Mouse (Mus musculus): ENCODE measurements around the gene Zfp202. TPM values are rescaled to one million over a fixed set of nuclear protein-coding genes. Genes with fewer than 3 reads are reported as not detected.
"Not testable (repeated sequence)": the region's sequence is repeated elsewhere in the genome, so short reads cannot be mapped to it uniquely, and the experiment has no call there.

Zfp202 gene
- polyA plus RNA-seq (2016; fragmentation: Nextera tagmentation; extraction: Ambion mirVana): 4.6 and 5.9 TPM in 2 replicates

DNA sequence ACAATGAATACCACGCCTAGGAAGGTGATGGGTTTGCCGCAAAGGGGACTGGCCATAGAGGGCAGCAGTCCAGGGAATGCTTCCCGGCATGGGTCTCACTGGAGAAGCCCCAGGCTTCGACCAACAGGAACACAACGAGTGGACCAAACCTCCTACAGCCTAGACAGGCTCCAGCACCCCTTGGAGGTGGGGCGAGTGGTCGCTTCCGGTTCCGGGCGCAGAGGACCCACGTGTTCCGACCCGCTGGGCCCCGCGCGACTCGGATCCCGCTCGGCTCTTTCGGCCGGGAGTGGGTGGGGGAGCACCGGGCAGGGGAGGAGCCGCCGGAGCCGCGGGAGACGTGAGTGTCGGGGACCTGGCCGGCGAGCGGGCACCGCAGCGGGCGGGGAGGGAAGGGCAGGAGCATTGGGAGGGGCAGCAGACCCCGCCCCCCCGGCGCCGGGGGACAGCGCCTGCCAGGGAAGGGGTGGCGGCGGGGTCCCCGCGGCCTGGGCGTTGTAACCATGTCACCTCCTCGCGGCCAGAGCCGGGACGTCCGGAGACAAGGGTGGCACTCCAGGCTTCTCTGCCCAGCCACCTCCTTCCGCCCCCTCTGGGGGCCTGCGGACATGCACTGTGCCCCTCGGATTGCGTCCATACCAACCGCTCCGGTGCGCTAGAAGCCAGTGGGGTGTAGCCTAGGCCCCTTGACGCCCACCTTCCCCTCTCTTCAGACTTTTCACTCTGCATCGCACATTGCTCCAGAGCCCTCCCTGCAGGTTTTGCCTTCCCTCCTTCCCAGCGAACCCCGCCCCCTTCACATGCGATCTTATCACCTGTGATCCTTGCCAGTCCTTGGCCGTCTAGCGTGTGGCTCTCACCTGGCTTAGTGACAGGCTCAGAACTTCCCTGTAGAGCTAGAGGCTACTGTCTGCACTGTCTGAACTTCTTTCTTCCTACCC lies at the start of gene Zfp202:
Zfp202 (plus strand) TSS at position 219 of the 941 bp plus-strand sequence.
- Histone ChIP-seq H3K36me3 (no peaks in the 10 kb centered on the region), H3K9me3 (no peaks in the 10 kb centered on the region), H3K4me3 (peak within 1 kb of the TSS; percentile 88), H3K27me3 (ENCODE audit: insufficient read depth, poor library complexity, severe bottlenecking) (no peaks in the 10 kb centered on the region), H3K27ac (peak within 1 kb of the TSS; percentile 94), H3K4me1 (peaks cover 20% of the 10 kb centered on the region)
- 1% methylated on average over 61 of the region's 63 CpGs for WGBS
- peak; percentile 95 for DNase-seq (ENCODE audit: low spot score)

DNA sequence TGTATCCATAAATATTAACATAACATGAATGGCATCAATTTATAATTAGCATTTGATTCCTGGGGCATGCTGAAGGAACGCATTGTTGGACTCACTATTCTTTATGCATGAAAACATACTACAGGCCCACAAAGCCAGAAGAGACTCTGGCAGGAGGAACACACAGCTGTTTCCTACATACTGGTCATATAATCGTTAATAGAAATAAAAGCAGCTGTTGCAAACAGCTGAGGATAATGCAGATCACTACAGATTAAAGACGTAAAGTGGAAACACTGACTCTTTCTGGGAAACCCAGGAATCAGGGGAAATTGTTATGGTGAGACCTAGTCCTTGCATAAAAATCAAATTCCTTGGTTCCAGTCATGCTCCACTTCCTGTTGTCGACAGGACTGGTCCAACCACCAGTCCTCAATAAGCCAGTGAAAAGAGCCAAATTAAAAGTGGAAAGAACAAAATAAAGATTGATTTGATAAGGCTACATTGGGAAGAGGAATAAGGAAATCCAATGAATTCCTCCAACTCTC lies 36.9 kb upstream of the Zfp202 start:
- H3K4me1 ChIP-seq: no peaks in the 10 kb centered on the region
- H3K9me3 ChIP-seq: no peaks in the 10 kb centered on the region
- H3K4me3 ChIP-seq: no peak overlapping the region
- no peak for DNase-seq (ENCODE audit: low spot score)
- WGBS: 70% methylated on average over 4 of the region's 4 CpGs
- no peaks in the 10 kb centered on the region for H3K27me3 ChIP-seq (ENCODE audit: insufficient read depth, poor library complexity, severe bottlenecking)
- no peaks in the 10 kb centered on the region for H3K36me3 ChIP-seq
- H3K27ac ChIP-seq: no peak overlapping the region

DNA sequence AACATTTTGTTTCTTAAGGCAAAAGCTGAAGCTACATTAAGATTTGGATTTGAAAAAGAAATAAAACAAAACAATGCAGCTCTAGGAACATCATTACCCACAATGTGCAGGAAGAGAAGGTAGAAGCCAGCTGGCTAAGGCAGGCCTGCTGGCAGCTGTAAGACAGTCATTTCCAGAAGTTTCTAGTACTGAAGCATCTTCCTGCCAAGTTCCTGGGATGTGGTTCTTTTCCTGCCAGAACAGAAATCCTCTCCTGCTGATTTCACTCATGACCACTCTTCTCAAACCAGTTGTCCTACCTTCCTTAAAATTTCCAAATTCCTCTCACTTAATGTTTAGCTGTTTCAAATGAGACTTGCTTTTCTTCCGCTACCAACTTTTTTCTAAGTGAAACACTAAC lies 25.7 kb upstream of the Zfp202 start:
- H3K27me3 ChIP-seq (ENCODE audit: insufficient read depth, poor library complexity, severe bottlenecking): no peaks in the 10 kb centered on the region
- WGBS: 92% methylated on average over 1 of the region's 1 CpGs
- H3K4me3 ChIP-seq: no peak overlapping the region
- no peaks in the 10 kb centered on the region for H3K9me3 ChIP-seq
- no peak for DNase-seq (ENCODE audit: low spot score)
- H3K27ac ChIP-seq: no peak overlapping the region
- no peaks in the 10 kb centered on the region for H3K4me1 ChIP-seq
- H3K36me3 ChIP-seq: no peaks in the 10 kb centered on the region

DNA sequence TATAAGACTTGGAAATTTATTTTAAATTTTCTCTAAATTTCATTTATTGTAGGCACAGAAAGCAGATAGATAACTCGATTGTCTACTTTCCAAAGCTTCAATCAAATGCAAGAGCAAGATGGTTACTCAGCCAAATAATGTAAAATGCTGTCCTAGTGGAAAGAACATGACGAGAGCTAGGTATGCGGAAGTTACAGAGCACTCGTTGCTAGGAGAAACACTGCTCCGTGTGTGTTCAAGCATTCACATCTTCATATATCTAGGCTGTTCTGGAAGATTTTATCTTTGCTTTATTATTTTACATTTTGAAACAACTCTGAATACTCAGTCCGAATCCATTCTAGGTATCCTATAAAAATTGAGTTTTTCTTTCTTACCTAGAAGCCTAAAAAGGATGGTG lies 15.1 kb upstream of the Zfp202 start:
- Histone ChIP-seq H3K9me3 (no peaks in the 10 kb centered on the region), H3K4me3 (no peak overlapping the region)

DNA sequence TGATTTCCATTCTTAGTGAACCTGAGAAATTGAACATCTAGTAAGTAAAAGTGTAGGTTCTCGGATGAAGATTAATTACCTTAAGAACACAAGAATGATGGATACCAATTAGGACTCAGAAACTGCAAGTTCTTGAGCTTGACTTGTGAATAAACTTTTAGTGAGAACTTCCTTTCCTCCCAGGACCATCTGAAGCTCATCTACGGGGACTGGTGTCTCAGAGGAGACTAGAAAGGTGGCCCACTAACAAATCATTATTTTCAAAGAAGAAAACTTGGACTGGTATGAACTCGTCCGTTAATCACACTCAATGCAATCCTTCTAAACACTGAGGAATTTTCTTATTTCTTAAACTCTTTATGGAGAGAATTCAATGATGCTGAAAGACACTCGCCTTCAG lies 11.5 kb upstream of the Zfp202 start, which contains the start of gene Olfr986:
Olfr986 (plus strand) TSS at position 301 of the 400 bp plus-strand sequence.
- H3K27me3 ChIP-seq (ENCODE audit: insufficient read depth, poor library complexity, severe bottlenecking): no peaks in the 10 kb centered on the region
- DNase-seq (ENCODE audit: low spot score): no peak
- no peaks in the 10 kb centered on the region for H3K4me1 ChIP-seq
- 88% methylated on average over 5 of the region's 5 CpGs for WGBS
- H3K4me3 ChIP-seq: no peak within 1 kb of the TSS
- no peaks in the 10 kb centered on the region for H3K36me3 ChIP-seq
- no peak within 1 kb of the TSS for H3K27ac ChIP-seq
- H3K9me3 ChIP-seq: no peaks in the 10 kb centered on the region

More for the DNA sequence above, 15.1 kb upstream of the Zfp202 start:
- Histone ChIP-seq H3K4me1 (no peaks in the 10 kb centered on the region), H3K27ac (no peak overlapping the region), H3K36me3 (no peaks in the 10 kb centered on the region), H3K27me3 (ENCODE audit: insufficient read depth, poor library complexity, severe bottlenecking) (no peaks in the 10 kb centered on the region)
- WGBS: 83% methylated on average over 6 of the region's 6 CpGs
- DNase-seq (ENCODE audit: low spot score): no peak

DNA sequence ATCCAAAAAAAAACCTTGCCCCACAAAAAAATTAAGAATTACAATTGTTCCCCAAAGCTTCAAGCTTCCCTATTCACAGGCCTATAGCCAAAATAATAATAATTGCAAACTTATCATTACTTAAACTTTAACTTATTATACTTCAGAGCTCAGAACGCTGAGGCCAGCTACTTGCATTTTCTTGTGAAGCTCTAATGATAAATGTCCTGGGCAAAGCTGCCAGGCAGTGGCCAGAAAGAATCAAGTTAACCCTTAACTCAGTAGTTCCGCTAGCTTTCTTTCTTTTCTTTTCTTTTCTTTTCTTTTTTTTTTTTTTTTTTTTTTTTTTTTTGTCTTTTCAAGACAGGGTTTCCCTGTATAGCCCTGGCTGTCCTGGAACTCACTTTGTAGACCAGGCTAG lies 7.0 kb upstream of the Zfp202 start:
- H3K4me1 ChIP-seq; H3K27me3 ChIP-seq (ENCODE audit: insufficient read depth, poor library complexity, severe bottlenecking); H3K27ac ChIP-seq; H3K36me3 ChIP-seq; H3K4me3 ChIP-seq; H3K9me3 ChIP-seq; DNase-seq (ENCODE audit: low spot score): not testable (repeated sequence)
- WGBS: 83% methylated on average over 2 of the region's 2 CpGs

DNA sequence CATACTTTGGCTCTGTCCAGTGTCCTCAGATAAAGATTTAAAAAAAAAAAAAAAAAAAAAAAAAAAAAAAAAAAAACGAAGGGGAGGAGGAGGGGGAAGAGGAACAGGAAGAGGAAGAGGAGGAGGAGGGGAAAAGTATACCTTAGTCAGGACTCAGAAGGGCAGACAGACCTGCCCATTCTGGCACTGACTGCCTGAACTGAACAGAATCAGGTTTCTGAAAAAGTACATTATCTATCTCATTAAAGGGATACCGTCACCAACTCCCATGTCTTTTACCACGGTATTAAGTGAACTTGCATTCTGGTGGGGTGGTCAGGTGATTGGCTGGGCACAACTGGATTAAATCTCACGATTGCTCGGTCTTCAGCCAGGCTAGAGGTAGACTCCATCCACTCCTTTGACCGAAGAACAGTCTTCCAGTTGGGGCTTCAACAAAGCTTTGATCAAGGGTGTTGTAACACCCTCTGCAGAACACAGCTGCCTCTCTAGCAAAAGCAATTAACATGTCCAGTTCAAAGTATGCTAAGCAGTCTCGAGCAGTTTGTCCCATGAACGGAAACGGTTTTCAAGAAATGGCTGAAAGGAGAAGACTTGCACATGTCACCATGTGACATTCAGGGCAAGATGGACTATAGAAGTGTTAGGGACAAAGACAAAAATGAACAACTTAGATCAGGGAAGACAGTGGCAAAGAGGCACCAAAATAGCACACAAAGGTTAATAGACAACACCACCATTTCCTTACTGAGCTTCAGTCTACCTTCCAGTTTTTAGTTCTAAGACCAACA lies 835 bp upstream of the Zfp202 start:
- Histone ChIP-seq H3K27ac (peak overlapping the region; percentile 94), H3K4me1 (peaks cover 20% of the 10 kb centered on the region), H3K4me3 (peak overlapping the region; percentile 88), H3K9me3 (no peaks in the 10 kb centered on the region), H3K36me3 (no peaks in the 10 kb centered on the region), H3K27me3 (ENCODE audit: insufficient read depth, poor library complexity, severe bottlenecking) (no peaks in the 10 kb centered on the region)
- DNase-seq (ENCODE audit: low spot score): no peak
- WGBS: 91% methylated on average over 8 of the region's 9 CpGs

DNA sequence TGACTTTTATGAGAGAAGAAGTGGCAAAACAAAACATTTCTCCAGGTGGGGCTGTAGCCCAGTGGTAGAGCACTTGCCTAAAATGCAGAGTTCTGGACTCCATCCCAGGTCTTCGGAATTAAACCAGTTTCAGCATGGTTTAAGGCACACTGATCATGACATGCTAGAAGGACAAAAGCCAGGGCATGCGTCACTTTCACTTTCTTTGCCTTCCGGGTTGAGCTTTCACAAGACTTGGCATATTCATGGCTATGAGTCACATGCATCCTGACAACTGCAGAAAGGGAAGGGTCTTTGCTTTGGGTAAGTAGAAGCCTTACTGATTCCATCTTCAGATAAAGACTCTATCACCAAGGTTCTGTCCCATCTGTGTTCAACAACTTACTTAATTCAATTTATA lies 3.9 kb downstream of the Zfp202 start:
- no peak for DNase-seq (ENCODE audit: low spot score)
- 84% methylated on average over 3 of the region's 3 CpGs for WGBS

DNA sequence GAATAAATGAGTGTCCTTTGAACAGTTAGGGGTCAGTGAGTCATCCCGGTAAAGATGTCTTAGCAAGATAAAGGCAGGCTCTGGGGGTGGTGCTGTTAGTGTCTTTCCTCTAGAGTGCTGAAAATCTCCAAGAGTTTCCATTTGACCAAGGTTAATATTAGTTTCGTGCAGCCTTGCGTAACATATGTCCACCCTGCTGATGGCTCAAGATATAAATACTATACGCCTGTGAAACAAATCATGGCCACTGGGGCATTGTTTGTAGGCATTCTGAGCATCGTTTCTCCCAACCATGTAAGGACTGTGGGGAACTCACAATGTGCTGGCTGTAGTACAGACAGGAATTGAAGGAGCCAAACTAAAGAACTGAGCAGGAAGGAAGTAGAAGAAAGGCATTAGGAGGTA lies 14.4 kb downstream of the Zfp202 start:
- Histone ChIP-seq H3K27me3 (ENCODE audit: insufficient read depth, poor library complexity, severe bottlenecking) (no peaks in the 10 kb centered on the region), H3K36me3 (peaks cover 43% of the 10 kb centered on the region), H3K9me3 (no peaks in the 10 kb centered on the region), H3K27ac (no peak overlapping the region), H3K4me3 (no peak overlapping the region), H3K4me1 (no peaks in the 10 kb centered on the region)
- DNase-seq (ENCODE audit: low spot score): no peak
- 68% methylated on average over 5 of the region's 5 CpGs for WGBS

More for the DNA sequence above, 3.9 kb downstream of the Zfp202 start:
- H3K9me3 ChIP-seq: no peaks in the 10 kb centered on the region
- H3K36me3 ChIP-seq: no peaks in the 10 kb centered on the region
- H3K4me3 ChIP-seq: no peak overlapping the region
- no peaks in the 10 kb centered on the region for H3K27me3 ChIP-seq (ENCODE audit: insufficient read depth, poor library complexity, severe bottlenecking)
- no peak overlapping the region for H3K27ac ChIP-seq
- H3K4me1 ChIP-seq: peaks cover 13% of the 10 kb centered on the region

DNA sequence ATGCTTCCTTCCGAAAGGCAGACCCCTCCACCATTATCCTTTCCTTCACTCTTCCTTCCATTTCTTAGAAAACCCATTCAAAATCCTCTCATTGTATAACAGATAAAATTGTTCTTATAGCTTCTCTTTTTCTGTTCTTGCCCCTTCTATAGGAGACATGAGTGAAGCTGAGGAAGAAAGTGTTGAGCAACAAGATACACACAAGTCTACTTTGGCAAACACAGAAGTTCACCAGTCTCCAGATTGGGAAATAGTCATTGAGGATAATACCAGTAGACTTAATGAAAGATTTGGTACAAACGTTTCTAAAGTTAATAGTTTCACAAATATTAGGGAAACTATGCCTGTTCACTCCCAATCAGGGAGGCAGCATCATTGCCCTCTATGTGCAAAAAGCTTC lies 18.6 kb downstream of the Zfp202 start:
- peaks cover 59% of the 10 kb centered on the region for H3K36me3 ChIP-seq
- 83% methylated on average over 2 of the region's 2 CpGs for WGBS

DNA sequence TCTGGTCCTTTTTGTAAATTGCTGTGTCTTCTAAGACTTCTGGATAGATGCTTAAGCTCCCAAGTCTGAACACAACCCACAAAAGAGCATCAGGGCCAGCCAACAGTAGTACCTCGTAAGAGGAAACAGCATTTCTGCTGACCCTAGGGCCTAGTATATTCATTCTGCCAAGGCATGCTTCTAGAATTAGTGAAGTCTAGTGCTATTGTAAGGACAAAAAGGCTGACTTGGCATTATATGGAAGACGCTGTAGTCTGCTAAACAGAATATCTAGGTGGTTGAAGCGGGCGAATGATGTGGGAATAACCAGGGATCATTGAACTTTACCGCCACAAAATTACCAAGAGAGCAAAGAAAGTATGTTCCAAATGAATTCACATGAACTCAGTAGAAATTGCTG lies 21.9 kb downstream of the Zfp202 start:
- Histone ChIP-seq H3K9me3 (no peaks in the 10 kb centered on the region), H3K4me3 (no peak overlapping the region), H3K27ac (no peak overlapping the region), H3K4me1 (no peaks in the 10 kb centered on the region), H3K36me3 (peaks cover 41% of the 10 kb centered on the region), H3K27me3 (ENCODE audit: insufficient read depth, poor library complexity, severe bottlenecking) (no peaks in the 10 kb centered on the region)
- 94% methylated on average over 5 of the region's 5 CpGs for WGBS
- no peak for DNase-seq (ENCODE audit: low spot score)

More for the DNA sequence above, 18.6 kb downstream of the Zfp202 start:
- Histone ChIP-seq H3K27ac (no peak overlapping the region), H3K4me1 (no peaks in the 10 kb centered on the region), H3K9me3 (no peaks in the 10 kb centered on the region), H3K27me3 (ENCODE audit: insufficient read depth, poor library complexity, severe bottlenecking) (no peaks in the 10 kb centered on the region), H3K4me3 (no peak overlapping the region)
- no peak for DNase-seq (ENCODE audit: low spot score)

DNA sequence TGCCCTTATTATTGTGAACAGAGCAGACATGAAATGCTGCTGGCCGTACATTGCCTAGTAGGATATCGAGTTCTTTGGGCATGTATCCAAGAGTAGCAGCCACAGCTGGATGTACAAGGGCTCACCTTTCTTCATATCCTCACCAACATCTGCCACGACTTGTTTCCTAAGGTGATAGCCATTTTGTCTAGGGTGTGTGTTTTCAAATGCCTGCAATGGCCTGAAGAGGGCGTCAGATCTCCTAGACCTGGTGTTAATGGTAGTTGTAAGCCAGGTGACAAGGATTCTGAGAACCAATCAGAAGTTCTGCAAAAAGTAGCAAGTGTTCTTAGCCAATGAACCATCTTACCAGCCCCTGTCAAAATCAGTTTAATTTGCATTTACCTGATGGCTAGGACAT lies 24.5 kb downstream of the Zfp202 start:
- Histone ChIP-seq H3K36me3 (peaks cover 15% of the 10 kb centered on the region), H3K27me3 (ENCODE audit: insufficient read depth, poor library complexity, severe bottlenecking) (no peaks in the 10 kb centered on the region), H3K4me1 (no peaks in the 10 kb centered on the region), H3K4me3 (no peak overlapping the region), H3K9me3 (no peaks in the 10 kb centered on the region), H3K27ac (no peak overlapping the region)
- no peak for DNase-seq (ENCODE audit: low spot score)
- WGBS: 72% methylated on average over 4 of the region's 4 CpGs

DNA sequence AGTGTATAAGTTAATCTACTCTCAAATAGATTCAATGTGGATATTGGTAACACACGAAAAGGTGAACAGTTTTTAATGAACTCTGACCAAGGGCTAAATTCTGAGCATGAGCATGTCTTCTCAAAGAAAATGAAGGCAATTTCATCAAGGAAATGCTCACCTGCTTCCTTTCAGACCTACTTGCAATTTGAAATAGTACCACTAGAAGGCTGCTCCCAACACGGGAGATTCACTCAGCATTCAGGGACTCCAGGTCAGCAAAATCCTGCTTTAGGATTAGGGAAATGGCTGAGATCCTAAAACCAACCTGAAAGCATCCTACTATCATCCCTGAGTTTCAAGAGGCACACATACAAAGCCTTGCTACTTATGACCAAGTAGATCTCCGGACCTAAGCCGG lies 32.2 kb downstream of the Zfp202 start:
- H3K4me3 ChIP-seq: no peak overlapping the region
- H3K27me3 ChIP-seq (ENCODE audit: insufficient read depth, poor library complexity, severe bottlenecking): no peaks in the 10 kb centered on the region
- no peak for DNase-seq (ENCODE audit: low spot score)
- H3K27ac ChIP-seq: no peak overlapping the region
- no peaks in the 10 kb centered on the region for H3K4me1 ChIP-seq
- 62% methylated on average over 4 of the region's 4 CpGs for WGBS
- no peaks in the 10 kb centered on the region for H3K36me3 ChIP-seq
- H3K9me3 ChIP-seq: no peaks in the 10 kb centered on the region
